Mouse (Mus musculus) myocyte (in vitro differentiated cells): Measurements from ENCODE around the gene Prex1. TPM values are rescaled to one million over a fixed set of nuclear protein-coding genes. Genes with fewer than 3 reads are reported as not detected.
A peak's percentile ranks its signal among the peaks of the same experiment; 100 is the strongest.

Experiments
- H3K27me3 ChIP-seq: one replicate; pipeline ENCODE4 v1.6.1; 2011; ENCODE audit not compliant: control insufficient read depth, insufficient read depth, insufficient read length
- H3K36me3 ChIP-seq: one replicate; pipeline ENCODE4 v1.6.1; 2011; ENCODE audit not compliant: control insufficient read depth, insufficient read depth
- H3K4me2 ChIP-seq: one replicate; pipeline ENCODE4 v1.6.1; 2011; ENCODE audit warnings: low read depth, control low read depth
- H3K4me3 ChIP-seq: one replicate; pipeline ENCODE4 v1.5.1; 2011; ENCODE audit warnings: mild to moderate bottlenecking, control low read depth, moderate library complexity
- H3K79me2 ChIP-seq: one replicate; pipeline ENCODE4 v1.6.1; 2011; ENCODE audit not compliant: control insufficient read depth, insufficient read depth
- H3ac ChIP-seq: one replicate; pipeline ENCODE4 v1.6.1; 2011; ENCODE audit not compliant: control insufficient read depth, insufficient read length
- CEBPB ChIP-seq: IDR thresholded peaks from 2 replicates; pipeline ENCODE4 v1.6.1; 2011; ENCODE audit warnings: mild to moderate bottlenecking, moderate library complexity; ENCODE audit not compliant: poor library complexity, insufficient read depth, severe bottlenecking
- E2F4 ChIP-seq: IDR thresholded peaks from one replicate; pipeline ENCODE4 v1.6.1; 2011; ENCODE audit warnings: mild to moderate bottlenecking, control low read depth, moderate library complexity; ENCODE audit not compliant: insufficient read depth
- MAX ChIP-seq: IDR thresholded peaks from one replicate; pipeline ENCODE4 v1.6.1; 2011; ENCODE audit warnings: low read depth, mild to moderate bottlenecking, control low read depth
- MYOD1 ChIP-seq, 3 experiments: IDR thresholded peaks; one replicate each; pipeline ENCODE4 v1.6.1; 2011; ENCODE audit warnings: control low read depth in 2 of 3, low read depth in 2 of 3, mild to moderate bottlenecking in 2 of 3, moderate library complexity in 1 of 3; ENCODE audit not compliant: insufficient read length in 2 of 3, control insufficient read depth in 1 of 3
- MYOG ChIP-seq, 3 experiments: IDR thresholded peaks; one replicate each; pipeline ENCODE4 v1.6.1; 2011; ENCODE audit warnings: control low read depth in 2 of 3, low read depth in 2 of 3, mild to moderate bottlenecking in 2 of 3; ENCODE audit not compliant: insufficient read length in 2 of 3, control insufficient read depth in 1 of 3, insufficient read depth in 1 of 3
- POLR2A ChIP-seq: IDR thresholded peaks from one replicate; pipeline ENCODE4 v1.6.1; 2011; ENCODE audit warnings: low read depth, mild to moderate bottlenecking, control low read depth, moderate library complexity; ENCODE audit not compliant: insufficient read length
- POLR2AphosphoS2 ChIP-seq: IDR thresholded peaks from one replicate; pipeline ENCODE4 v1.6.1; 2011; ENCODE audit warnings: low read depth, control low read depth; ENCODE audit not compliant: insufficient read length
- REST ChIP-seq: IDR thresholded peaks from one replicate; pipeline ENCODE4 v1.6.1; 2011; ENCODE audit warnings: mild to moderate bottlenecking, control low read depth, moderate library complexity; ENCODE audit not compliant: insufficient read depth, insufficient read length
- SRF ChIP-seq: IDR thresholded peaks from one replicate; pipeline ENCODE4 v1.6.1; 2011; ENCODE audit warnings: low read depth; ENCODE audit not compliant: control insufficient read depth, insufficient read length
- TCF12 ChIP-seq: IDR thresholded peaks from one replicate; pipeline ENCODE4 v1.6.1; 2011; ENCODE audit warnings: mild to moderate bottlenecking, control low read depth; ENCODE audit not compliant: poor library complexity, insufficient read depth, severe bottlenecking
- TCF3 ChIP-seq: IDR thresholded peaks from one replicate; pipeline ENCODE4 v1.6.1; 2011; ENCODE audit warnings: low read depth, control low read depth; ENCODE audit not compliant: insufficient read length
- USF1 ChIP-seq: IDR thresholded peaks from one replicate; pipeline ENCODE4 v1.6.1; 2011; ENCODE audit warnings: low read depth, mild to moderate bottlenecking, control low read depth, moderate library complexity
- polyA plus RNA-seq: library from polyadenylated mRNA; unstranded; fragments of >200 nt; fragmentation: generic; extraction: Trizol; gene quantifications from one replicate; pipeline ENCODE4 v1.2.1, GENCODE M21; 2012; ENCODE audit warnings: missing spikeins

Prex1 gene
- polyA plus RNA-seq, 1 experiment: 0.17 TPM

- no peaks in the 10 kb centered on the region for H3K36me3 ChIP-seq
- H3K27me3 ChIP-seq: peaks cover 5% of the 10 kb centered on the region
- H3ac ChIP-seq: no peak overlapping the region
- no peak for TF ChIP-seq MAX
- no peak for TF ChIP-seq E2F4
- TF ChIP-seq MYOD1 (IDR thresholded peaks at IDR 0.05; ENCODE audit: control insufficient read depth in 1 of 3, insufficient read length in 2 of 3, low read depth in 2 of 3): no peak
- TF ChIP-seq USF1: no peak
- TF ChIP-seq POLR2AphosphoS2: no peak
- TF ChIP-seq REST: no peak
- no peaks in the 10 kb centered on the region for H3K79me2 ChIP-seq
- H3K4me2 ChIP-seq: no peak overlapping the region
- no peak overlapping the region for H3K4me3 ChIP-seq
Measured at GRCm38 (mm10) chr2:166652672-166653071, 61.0 kb downstream of the Prex1 start.

- H3K27me3 ChIP-seq: peaks cover 8% of the 10 kb centered on the region
- no peak overlapping the region for H3K4me2 ChIP-seq
- TF ChIP-seq POLR2AphosphoS2: no peak
- peak in 1 of 3 experiments; percentile 8 for TF ChIP-seq MYOD1 (IDR thresholded peaks at IDR 0.05; ENCODE audit: control insufficient read depth in 1 of 3, insufficient read length in 2 of 3, low read depth in 2 of 3)
- no peak overlapping the region for H3ac ChIP-seq
- no peaks in the 10 kb centered on the region for H3K36me3 ChIP-seq
- no peaks in the 10 kb centered on the region for H3K79me2 ChIP-seq
- no peak overlapping the region for H3K4me3 ChIP-seq
Measured at GRCm38 (mm10) chr2:166651317-166652030, 62.2 kb downstream of the Prex1 start.

GRCm38 (mm10) chr2:166650414-166650813 is 63.2 kb downstream of the Prex1 start:
- TF ChIP-seq SRF: no peak
- no peak for TF ChIP-seq MYOG (IDR thresholded peaks at IDR 0.05; ENCODE audit: control insufficient read depth in 1 of 3, insufficient read depth in 1 of 3, insufficient read length in 2 of 3, low read depth in 2 of 3)
- TF ChIP-seq MAX: no peak
- no peak for TF ChIP-seq E2F4
- no peak for TF ChIP-seq TCF3
- no peak for TF ChIP-seq USF1
- H3ac ChIP-seq: no peak overlapping the region

GRCm38 (mm10) chr2:166647242-166647641 is 66.4 kb downstream of the Prex1 start:
- Histone ChIP-seq H3K79me2 (no peaks in the 10 kb centered on the region), H3K36me3 (no peaks in the 10 kb centered on the region), H3K27me3 (peaks cover 26% of the 10 kb centered on the region), H3K4me3 (no peak overlapping the region), H3K4me2 (no peak overlapping the region), H3ac (no peak overlapping the region)
- TF ChIP-seq MYOG (IDR thresholded peaks at IDR 0.05; ENCODE audit: control insufficient read depth in 1 of 3, insufficient read depth in 1 of 3, insufficient read length in 2 of 3, low read depth in 2 of 3) (no peak), REST (no peak), POLR2A (no peak), TCF12 (no peak), MAX (no peak), E2F4 (no peak), USF1 (no peak), TCF3 (no peak), SRF (no peak), POLR2AphosphoS2 (no peak), MYOD1 (IDR thresholded peaks at IDR 0.05; ENCODE audit: control insufficient read depth in 1 of 3, insufficient read length in 2 of 3, low read depth in 2 of 3) (no peak), CEBPB (no peak)

More at GRCm38 (mm10) chr2:166650414-166650813, 63.2 kb downstream of the Prex1 start:
- peaks cover 12% of the 10 kb centered on the region for H3K27me3 ChIP-seq
- H3K79me2 ChIP-seq: no peaks in the 10 kb centered on the region
- no peak overlapping the region for H3K4me3 ChIP-seq
- H3K4me2 ChIP-seq: no peak overlapping the region
- no peaks in the 10 kb centered on the region for H3K36me3 ChIP-seq

- no peaks in the 10 kb centered on the region for H3K36me3 ChIP-seq
- no peak overlapping the region for H3ac ChIP-seq
- TF ChIP-seq MYOG (IDR thresholded peaks at IDR 0.05; ENCODE audit: control insufficient read depth in 1 of 3, insufficient read depth in 1 of 3, insufficient read length in 2 of 3, low read depth in 2 of 3) (no peak), CEBPB (no peak), TCF12 (no peak), E2F4 (no peak), POLR2A (no peak), SRF (no peak)
- no peak overlapping the region for H3K4me3 ChIP-seq
- H3K27me3 ChIP-seq: peaks cover 27% of the 10 kb centered on the region
- no peak overlapping the region for H3K4me2 ChIP-seq
- H3K79me2 ChIP-seq: no peaks in the 10 kb centered on the region
Measured at GRCm38 (mm10) chr2:166646434-166647088, 67.1 kb downstream of the Prex1 start.
